Mouse (Mus musculus) R1 (cell line): Measurements from ENCODE around the gene Casq2.

Experiments
- DNase-seq: peaks from one replicate; pipeline ENCODE4 v3.0.0-alpha.2; 2018; ENCODE audit warnings: low read depth, low spot score

Casq2 gene

DNA sequence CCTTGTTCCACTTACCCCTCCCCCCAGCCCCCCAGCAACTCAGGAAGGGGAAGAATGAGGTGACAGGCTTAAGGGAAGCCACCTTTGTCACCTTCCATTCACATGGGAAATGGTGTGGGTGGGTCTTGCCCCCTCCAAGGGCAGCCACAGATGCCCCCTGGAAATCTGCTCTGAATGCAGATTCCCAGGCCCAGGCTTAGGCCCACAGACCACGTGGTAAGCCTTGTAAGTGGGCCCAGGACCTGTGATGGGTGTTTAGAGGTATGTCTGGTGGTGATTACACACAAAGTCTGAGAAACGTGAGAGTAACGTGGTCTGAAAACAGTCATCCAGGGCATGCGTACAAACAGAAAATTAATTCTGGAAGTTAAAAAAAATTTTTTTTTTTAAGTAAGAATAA, 78.7 kb downstream of the Casq2 start:
- DNase-seq, result peak; percentile 81

GRCm38 (mm10) chr3:102165536-102166286, 79.5 kb downstream of the Casq2 start:
- peak; percentile 81 for DNase-seq

GRCm38 (mm10) chr3:102166287-102166620, 80.0 kb downstream of the Casq2 start:
- DNase-seq, result peak; percentile 84

DNA sequence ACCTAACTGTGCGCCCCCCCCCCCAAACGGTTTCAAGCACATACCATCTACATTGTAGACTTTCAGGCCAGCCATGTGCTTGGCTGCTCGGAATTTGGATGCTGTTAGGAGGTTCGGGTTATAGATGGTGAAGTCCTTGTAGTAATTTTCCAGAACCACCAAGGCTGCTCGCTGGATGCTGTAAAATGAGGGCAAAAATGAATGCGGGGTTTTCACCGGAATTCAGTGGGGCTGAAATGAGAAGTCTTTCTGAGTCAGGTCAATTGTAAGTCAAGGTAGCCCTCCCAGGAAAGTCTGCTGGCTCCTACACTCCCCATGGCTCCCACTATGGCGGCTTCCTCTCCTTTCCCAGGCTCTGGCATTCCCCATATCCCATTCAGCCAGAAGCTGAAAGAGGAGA, 80.6 kb downstream of the Casq2 start:
- peak; percentile 55 for DNase-seq

DNA sequence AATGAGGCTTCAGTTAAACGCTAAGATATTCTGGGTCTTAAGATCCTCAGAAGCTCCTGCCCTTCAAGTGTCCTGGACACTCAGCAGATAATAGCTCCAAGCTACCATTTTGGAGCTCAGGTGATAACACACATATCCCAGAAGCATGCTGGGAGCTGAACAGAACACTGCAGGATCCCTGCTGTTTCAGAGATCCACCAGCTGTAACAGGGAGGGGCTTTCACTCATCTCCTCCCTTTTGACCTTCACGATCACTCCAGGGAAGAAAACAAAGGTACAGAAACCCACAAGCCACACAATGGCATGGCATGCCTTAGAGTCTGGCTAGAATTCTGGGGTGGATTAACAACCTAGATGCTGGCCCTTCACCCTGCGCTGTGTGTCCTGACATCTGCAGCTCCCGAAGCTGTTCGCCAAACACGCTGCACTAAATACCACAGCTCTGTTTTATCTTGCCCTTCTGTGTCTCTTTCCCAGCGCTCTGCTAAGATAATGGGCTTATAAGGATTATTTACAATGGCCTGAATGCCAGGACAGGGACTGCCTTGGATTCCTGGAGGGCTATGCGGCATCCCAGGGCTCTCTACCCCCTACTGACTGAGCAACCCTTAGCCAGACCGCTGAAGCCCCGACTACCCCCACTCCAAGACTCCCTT, 81.5 kb downstream of the Casq2 start:
- peak; percentile 98 for DNase-seq

DNA sequence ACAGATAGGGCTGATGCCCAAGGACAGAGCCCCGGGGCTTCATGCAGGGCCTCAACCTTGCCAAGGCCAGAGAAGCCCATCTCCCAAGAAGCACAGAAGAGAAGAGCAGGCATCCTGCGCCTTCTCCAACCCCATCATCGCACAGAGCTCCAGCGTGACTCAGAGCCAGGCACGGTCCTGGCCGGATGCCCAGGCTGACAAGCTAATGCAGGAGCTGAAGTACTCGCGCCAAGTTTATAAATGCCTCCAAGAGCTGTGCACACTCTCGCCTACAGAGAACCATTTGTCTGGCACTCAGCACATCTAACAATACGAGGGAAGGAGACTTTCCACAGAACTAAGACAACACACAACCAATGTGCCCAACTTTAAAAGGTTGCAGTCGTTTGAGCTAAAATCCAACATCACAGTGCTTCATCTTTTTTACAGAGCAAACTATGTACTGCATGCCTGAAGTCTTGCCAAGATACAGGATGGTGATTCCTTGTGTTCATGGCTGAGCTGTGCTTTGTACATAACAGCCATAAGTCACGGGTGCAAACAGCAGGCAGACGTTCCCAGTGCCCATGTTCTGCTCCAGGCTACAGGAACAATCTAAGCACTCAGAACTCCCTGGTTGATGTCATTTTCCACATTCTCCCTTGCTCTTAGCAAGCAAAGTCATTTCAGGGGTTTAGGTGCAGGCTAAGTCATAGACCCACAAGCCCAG, 83.1 kb downstream of the Casq2 start:
- peak; percentile 24 for DNase-seq

DNA sequence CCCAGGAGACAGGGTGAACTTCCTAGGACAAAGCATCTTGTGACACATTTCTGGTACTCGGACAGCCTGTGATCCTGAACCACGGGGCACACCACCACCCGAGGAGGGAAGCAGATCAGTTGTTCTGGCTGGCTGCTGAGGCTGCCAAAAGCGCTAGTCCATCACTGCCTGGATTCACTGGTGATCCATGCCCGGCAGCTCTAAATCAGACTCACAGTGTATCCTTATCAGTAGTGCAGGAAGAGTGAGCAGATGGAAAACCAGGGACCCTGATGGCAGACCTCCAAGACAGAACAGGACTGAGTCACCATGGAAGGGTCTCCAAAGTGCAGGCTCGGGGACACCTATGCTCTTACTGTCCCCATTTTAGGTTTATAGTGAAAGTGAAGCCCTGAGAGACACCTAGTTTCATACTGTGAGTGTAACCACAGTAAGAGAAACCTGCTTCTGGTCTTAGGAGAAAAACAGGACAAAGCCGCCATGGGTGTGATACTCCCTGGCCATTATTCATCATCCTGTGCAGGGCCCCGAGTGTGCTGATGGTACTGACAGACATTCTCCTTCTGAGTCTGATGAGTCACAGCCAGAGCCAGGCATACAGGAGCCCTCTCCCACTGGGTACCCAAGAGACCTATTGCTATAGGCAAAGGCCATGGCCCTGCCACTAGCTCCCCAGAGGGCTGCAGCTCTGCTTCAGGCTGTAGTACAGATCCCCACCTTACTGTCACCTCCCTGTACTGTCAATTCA, 88.1 kb downstream of the Casq2 start:
- DNase-seq, result no peak

DNA sequence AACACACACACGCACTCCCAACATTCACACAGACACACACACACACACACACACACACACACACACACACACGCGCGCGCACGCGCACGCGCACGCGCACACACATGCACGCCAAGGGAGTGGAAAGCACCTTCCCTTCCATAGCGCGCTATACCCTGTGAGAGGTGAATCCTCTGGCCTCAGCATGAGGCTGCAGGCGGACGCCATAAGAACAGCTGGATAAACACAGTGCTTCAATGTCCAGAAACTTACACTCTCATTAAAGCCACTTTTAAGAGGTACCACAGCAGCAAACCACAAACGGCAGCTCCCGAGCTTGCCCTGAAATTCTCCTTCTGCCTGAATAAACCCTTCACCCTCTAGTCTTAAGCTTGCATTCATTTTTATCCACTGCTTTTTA, 89.5 kb downstream of the Casq2 start:
- DNase-seq, result peak; percentile 61

- DNase-seq, result no peak
These were observed 89.9 kb downstream of the Casq2 start for GRCm38 (mm10) chr3:102176116-102176515.

- DNase-seq, result no peak
These were observed 91.8 kb downstream of the Casq2 start for GRCm38 (mm10) chr3:102177837-102178615.

DNA sequence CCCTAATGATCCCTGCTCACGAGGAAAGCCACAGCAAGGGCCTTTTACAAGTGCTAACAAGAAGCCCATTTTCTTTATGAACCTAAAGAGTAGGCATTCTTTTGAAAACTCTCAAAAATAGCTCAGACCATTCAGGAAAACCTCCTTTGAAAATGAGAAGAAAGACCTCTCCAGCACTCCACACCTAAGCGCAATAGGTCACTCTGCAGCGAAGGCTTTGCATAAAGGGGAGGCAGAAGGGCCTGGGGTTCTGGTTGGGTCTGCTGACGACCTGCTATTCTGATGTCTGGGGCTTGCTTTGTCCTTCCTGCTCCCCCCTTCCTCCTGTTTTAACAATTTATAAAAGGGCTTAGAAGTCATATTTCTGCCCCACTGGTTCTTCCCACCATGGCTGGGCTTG, 93.7 kb downstream of the Casq2 start:
- DNase-seq, result no peak

DNA sequence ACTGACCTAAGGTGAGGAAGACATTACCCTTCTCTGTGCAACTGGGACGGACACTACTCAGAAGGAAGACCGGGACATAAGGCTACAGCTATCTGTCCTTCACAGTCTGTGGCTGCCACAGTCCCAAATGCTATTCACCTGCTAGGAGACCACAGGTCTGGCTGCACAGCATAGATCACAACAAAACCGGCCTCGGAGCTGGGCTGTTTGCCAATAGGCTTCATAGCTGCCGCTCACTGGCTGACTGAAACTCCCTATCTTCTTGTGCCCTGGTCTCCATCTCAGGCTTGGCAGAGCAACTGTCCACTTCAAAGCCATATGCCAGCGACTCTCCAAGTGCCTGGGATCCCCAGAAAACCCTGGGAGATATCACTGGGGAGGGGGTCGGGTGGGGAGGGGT, 94.5 kb downstream of the Casq2 start:
- DNase-seq, result no peak

- DNase-seq, result no peak
These were observed 95.0 kb downstream of the Casq2 start for GRCm38 (mm10) chr3:102181191-102181590.

DNA sequence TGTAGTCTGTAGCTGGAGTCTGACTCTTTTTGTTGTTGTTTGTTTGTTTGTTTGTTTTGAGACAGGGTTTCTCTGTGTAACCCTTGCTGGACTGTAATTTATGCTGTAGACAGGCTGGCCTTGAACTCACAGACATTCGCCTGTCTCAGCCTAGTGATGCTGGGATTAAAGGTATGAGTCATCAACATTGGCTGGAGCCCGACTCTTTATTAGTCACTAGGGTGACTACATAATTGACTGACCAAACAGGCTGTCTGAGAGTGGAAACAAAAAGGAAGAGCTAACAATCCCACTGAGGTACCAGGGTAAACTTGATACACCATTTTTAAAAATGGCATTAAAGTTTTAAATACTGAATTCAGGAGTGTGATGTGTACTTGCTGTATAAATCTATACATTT, 96.4 kb downstream of the Casq2 start:
- no peak for DNase-seq

GRCm38 (mm10) chr3:102184721-102185120, 98.5 kb downstream of the Casq2 start:
- peak; percentile 40 for DNase-seq

DNA sequence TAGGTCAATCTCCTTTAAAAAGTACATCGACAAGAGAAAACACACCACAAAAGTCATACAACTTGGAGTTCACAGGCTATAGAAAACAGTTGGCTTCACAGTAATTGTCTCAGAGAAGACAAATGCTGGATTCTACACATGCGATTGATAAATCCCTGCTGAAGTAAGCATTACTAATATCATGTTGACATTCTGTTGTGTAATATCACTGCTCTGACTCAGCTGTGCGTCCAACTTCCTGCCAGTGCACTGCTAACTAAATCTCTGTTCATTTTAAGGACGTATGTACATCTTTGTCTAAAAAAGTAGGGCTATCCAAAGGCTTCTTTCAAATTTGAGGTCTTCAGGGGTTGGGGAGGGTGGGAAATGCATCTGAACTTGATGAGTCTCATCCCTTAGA, 101.2 kb downstream of the Casq2 start:
- DNase-seq, result no peak

- peak; percentile 73 for DNase-seq
These were observed 102.8 kb downstream of the Casq2 start for GRCm38 (mm10) chr3:102188972-102189371.

DNA sequence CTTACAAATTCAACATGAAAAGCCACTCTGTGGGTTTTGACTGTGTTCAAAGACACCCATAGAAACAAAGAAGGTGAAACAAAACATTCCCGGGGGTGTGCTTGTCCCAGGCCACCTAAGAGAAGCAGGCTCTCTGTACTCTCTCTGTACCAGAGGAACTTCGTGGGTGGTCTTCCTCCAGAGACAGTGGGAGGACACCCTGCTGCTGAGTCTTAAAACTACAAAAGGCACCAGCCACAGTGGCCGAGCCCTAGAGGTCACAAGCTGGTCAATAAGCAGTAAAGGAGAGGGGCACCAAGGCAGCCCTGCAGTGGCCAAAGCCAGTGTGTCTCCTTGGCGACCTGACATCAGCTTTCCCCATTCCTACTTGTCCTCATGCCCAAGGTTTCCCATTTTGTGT, 103.8 kb downstream of the Casq2 start:
- peak; percentile 85 for DNase-seq

DNA sequence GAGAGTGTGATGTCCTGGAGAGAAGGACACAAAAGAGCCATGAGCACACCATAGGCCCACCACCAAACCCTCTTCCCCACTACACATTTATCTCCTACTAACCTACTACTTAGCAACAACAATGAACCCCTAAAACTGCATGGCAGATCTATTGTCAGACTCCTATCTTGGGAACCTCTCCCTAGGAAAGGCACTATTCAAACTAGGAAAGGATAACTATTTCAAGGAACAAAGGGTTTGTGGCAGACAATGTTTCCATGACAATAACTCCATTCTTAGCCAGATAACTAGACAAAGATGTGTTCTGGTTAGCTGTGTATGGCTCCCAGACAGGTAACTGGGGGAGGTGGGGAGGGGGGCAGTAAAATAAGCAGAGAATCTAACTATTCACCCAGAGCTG, 104.4 kb downstream of the Casq2 start:
- peak; percentile 95 for DNase-seq

DNA sequence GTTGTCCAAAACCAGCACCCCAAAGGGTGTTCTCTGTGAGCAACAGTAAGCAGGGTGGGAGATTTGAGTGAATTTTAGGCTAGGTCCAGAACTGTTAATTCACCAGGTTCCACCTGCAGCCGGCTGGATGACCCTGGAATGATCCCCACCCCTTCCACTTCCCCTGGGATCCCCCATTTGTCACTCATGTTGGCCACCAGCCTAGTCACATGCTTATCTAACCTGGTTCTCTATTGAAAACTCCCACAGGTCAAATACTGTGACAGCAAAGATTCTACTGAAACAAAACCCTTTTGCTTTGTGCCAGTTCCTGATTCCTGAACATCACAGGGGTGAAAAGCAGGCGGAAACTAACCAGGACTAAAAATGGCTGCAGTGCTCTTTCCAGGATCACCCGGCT, 105.4 kb downstream of the Casq2 start:
- no peak for DNase-seq

DNA sequence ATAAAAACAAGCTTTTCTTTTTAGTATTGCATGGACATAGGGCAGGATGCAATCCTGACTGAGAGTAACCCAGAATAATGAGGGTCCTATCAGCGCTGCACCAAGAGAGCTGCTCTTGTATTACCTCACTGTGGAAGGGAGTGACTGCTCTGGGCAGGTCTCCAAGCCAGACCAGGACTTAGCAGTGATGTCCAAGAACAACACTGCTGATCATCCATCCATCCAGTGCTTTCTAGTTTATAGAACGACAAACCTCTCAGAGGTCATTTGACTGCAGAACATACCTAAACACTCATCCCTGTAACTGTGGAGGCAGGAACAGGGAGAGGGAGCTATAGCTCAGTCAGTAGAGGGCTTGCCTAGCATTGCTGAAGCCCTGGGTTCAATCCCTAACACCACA, 106.4 kb downstream of the Casq2 start:
- DNase-seq, result no peak
